Mouse (Mus musculus): ENCODE data around the gene Fth1.

GRCm38 (mm10) chr19:9936579-9936978, 43.8 kb upstream of the Fth1 start:
- TF ChIP-seq CTCF (IDR thresholded peaks at IDR 0.05; ENCODE audit: low read depth) (no peak), EP300 (IDR thresholded peaks at IDR 0.05; ENCODE audit: low read depth) (no peak)

All from liver, postnatal 0 days (tissue).